Mouse (Mus musculus) hindbrain, embryonic 15.5 days (tissue): Measurements from ENCODE around the gene Klf13. TPM values are rescaled to one million over a fixed set of nuclear protein-coding genes. Genes with fewer than 3 reads are reported as not detected.

Source experiments
- ATAC-seq: fragments of 200-750 bp; cut with Nextera tagmentation; 2 replicates; pipeline ENCODE4 v1.8.0; 2017; ENCODE audit warnings: low read depth, moderate number of reproducible peaks, moderate TSS enrichment; ENCODE audit not compliant: low FRiP score
- H3K27ac ChIP-seq: fragments of 300-500 bp; sonication (generic); replicated peaks from 2 replicates; pipeline ENCODE4 v1.5.1; 2015; ENCODE audit warnings: mild to moderate bottlenecking, inconsistent platforms
- H3K27me3 ChIP-seq: fragments of 300-500 bp; sonication (generic); 2 replicates; pipeline ENCODE4 v1.6.1; 2015; ENCODE audit warnings: control low read depth, inconsistent platforms
- H3K36me3 ChIP-seq: fragments of 300-500 bp; sonication (generic); 2 replicates; pipeline ENCODE4 v1.6.1; 2015; ENCODE audit warnings: control low read depth, inconsistent platforms
- H3K4me1 ChIP-seq: fragments of 300-500 bp; sonication (generic); replicated peaks from 2 replicates; pipeline ENCODE4 v1.6.1; 2015; ENCODE audit warnings: control low read depth, inconsistent platforms
- H3K4me2 ChIP-seq: fragments of 300-500 bp; sonication (generic); 2 replicates; pipeline ENCODE4 v1.6.1; 2015; ENCODE audit warnings: moderate library complexity, mild to moderate bottlenecking, inconsistent platforms
- H3K4me3 ChIP-seq: fragments of 300-500 bp; sonication (generic); 2 replicates; pipeline ENCODE4 v1.5.1; 2015; ENCODE audit warnings: mild to moderate bottlenecking, inconsistent platforms
- H3K9ac ChIP-seq: fragments of 300-500 bp; sonication (generic); 2 replicates; pipeline ENCODE4 v1.6.1; 2015; ENCODE audit warnings: inconsistent platforms
- H3K9me3 ChIP-seq: fragments of 300-500 bp; sonication (generic); 2 replicates; pipeline ENCODE4 v1.6.1; 2016; ENCODE audit warnings: control low read depth, inconsistent platforms
- WGBS: fragments of 180-500 bp; shearing (Covaris S2); methylation state at CpG from one replicate; pipeline ENCODE4 v1.1.7; 2015; 5-methylcytosine and 5-hydroxymethylcytosine counted together
- polyA plus RNA-seq: library from polyadenylated mRNA; unstranded; fragments of >200 nt; fragmentation: Nextera tagmentation; extraction: Ambion mirVana; gene quantifications from 2 replicates; pipeline ENCODE4 v1.2.1, GENCODE M21; 2015

Klf13 gene
- polyA plus RNA-seq, 1 experiment from 2014 or later, result 24.7 TPM

DNA sequence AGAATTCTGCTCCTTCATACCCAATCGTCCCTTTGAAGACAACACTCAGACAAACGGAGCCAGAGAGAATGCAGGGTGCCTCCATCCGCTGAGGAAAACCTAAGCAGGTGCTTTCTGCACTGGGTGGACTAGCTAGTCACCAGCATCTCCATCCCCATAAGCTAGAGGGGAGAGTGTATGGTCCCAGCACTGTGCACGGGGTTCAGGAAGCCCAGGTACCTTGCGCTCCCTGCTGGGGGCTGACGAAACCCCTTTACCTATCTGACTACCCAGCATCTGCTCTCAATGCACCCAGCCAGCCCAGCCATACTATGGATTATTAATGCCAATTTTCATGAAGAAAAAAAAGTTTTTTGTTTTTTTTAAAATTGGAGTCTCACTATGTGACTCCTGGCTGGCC lies 25.4 kb upstream of the Klf13 start:
- Histone ChIP-seq H3K36me3 (no peaks in the 10 kb centered on the region), H3K4me2 (no peak overlapping the region), H3K4me3 (no peak overlapping the region), H3K9me3 (no peaks in the 10 kb centered on the region), H3K9ac (no peak overlapping the region), H3K27ac (no peak overlapping the region), H3K27me3 (no peaks in the 10 kb centered on the region), H3K4me1 (peaks cover under 1% of the 10 kb centered on the region; the same call in 1 of the 2 replicates)
- ATAC-seq, result no peak
- WGBS, result 81% methylated on average over 6 of the region's 6 CpGs

DNA sequence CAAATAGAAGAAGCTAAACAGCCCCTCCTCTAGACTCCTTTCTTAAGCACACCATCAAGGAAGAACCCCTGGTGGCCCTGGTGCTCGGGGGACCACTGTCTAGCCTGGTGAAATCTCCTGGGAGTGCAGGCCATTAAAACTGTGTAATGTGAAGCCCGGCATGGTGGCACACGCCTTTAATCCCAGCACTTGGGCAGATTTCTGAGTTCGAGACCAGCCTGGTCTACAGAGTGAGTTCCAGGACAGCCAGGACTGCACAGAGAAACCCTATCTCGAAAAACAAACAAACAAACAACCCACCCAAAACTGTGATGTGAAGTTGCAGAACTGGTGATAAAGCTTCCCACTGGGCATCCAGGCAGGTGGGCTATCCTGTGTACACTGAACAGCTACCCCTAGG lies 24.9 kb upstream of the Klf13 start:
- Histone ChIP-seq H3K4me2 (no peak overlapping the region), H3K9ac (no peak overlapping the region), H3K27me3 (no peaks in the 10 kb centered on the region), H3K36me3 (no peaks in the 10 kb centered on the region), H3K27ac (no peak overlapping the region), H3K9me3 (no peaks in the 10 kb centered on the region), H3K4me3 (no peak overlapping the region), H3K4me1 (peaks cover 6% of the 10 kb centered on the region)
- ATAC-seq, result no peak
- WGBS, result 75% methylated on average over 5 of the region's 5 CpGs

DNA sequence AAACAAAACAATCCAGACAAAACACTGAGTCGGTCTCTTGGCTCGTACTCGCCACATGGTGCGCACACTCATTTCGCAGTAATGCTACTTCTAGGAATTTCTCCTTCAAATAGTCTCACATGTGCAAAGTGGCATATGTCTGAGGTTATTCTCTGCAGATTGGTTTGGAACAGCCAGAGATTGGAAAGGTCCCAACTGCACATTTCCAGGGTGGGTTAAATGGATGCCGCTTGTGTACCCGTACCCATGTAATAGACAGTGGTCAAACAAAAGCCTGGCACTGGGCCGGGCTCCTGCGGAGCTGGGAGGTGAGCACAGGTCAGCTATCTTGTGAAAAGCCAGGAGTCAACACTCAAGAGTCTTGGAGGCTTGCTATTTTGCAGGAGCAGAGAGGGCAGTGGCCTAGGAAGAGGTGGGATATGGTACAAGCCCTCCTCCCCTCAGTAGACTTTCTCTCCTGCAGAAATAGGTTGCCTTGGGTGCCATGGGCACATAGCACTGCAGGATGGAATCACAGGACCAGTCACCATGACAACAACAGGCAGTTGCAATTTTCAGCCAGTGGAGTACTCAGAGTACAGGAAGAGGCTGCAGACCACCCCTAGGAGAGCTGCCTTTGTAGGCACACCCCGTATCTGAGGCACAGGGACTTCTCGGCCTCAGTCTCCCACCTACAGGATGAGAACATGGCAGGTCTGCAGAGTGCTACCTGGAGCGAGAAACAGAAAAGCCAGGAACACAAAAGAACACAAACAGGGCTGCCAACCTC lies 19.3 kb upstream of the Klf13 start:
- no peaks in the 10 kb centered on the region for H3K9me3 ChIP-seq
- 47% methylated on average over 12 of the region's 12 CpGs for WGBS
- H3K36me3 ChIP-seq, result no peaks in the 10 kb centered on the region
- no peak overlapping the region for H3K9ac ChIP-seq
- peaks cover 29% of the 10 kb centered on the region for H3K4me1 ChIP-seq
- no peak overlapping the region for H3K4me3 ChIP-seq
- no peak overlapping the region for H3K4me2 ChIP-seq
- peak overlapping the region; percentile 66 for H3K27ac ChIP-seq
- no peaks in the 10 kb centered on the region for H3K27me3 ChIP-seq
- peak; percentile 41 for ATAC-seq

DNA sequence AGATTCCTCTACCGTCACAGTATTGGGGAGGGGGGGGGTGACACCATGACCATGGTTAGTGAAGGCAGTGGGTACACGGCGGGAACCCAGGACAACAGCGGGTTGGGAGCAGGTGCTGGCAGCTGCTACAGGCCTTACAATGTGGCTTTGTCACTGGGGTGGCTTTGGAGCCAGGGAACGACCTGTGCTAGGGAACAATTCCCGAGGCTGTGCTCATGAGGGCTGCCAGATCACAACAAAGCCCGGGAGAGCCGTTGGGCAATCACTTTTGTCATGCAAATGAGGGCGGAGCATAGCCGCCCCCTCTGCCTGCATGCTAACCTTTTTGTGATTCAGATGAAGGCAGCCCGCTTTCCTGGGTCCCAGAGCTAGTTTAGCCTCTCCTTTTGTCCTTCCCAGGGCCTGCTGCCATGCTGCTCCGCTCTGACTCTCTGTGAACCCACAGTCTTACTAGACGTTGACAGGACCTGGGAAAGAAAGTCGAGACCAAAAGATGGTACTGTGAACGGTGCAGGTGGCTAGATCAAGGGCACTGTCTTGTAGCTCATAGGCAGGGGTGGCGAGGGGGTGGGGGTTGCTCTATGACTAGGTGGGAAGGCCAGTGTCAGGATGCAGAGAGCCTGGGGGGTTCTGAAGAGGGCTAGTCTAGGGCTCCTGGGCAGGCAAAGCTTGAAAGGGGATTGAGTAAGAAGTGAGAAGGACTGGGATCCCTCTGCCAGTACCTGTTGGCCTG lies 18.4 kb upstream of the Klf13 start:
- WGBS, result 8% methylated on average over 16 of the region's 16 CpGs

DNA sequence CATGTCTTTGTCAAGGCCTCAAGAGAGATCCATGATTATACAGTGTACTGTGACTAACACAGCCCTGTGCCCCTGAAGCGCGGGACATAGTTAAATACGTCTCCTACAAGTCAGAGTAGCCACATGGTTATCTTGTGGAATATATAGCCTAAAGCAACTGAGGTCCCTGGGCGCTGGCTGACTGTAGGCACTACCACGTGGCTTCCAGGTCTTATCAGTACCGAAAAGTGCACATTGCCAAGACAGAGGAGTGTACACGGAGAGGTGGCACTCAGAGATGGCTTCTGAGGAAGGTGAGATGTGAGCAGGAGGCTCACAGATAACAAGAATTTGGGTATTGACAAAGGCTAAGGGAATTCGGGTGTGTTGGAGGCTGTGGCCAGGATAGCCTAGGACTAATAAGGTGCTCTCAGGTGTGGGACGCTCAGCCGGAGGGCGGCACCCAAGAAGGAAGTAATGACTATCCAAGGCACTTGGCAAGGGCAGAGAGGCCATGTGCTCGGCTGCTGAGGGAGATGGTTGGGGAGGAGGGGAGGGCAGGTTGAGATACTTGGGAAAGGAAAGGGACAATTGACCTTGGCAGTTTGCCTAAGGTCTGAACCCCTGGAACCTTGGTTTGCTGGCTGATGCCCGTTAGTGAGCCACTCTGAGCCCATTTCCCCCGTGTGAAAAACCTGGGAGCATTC lies 17.6 kb upstream of the Klf13 start:
- Histone ChIP-seq H3K4me1 (peaks cover 29% of the 10 kb centered on the region), H3K27me3 (no peaks in the 10 kb centered on the region), H3K4me2 (no peak overlapping the region), H3K9me3 (no peaks in the 10 kb centered on the region), H3K4me3 (no peak overlapping the region), H3K36me3 (no peaks in the 10 kb centered on the region), H3K27ac (peak overlapping the region; percentile 66; the same call in 1 of the 2 replicates), H3K9ac (no peak overlapping the region)
- ATAC-seq, result no peak
- 52% methylated on average over 14 of the region's 14 CpGs for WGBS

More for the DNA sequence above, 18.4 kb upstream of the Klf13 start:
- Histone ChIP-seq H3K9ac (no peak overlapping the region), H3K36me3 (no peaks in the 10 kb centered on the region), H3K4me1 (peaks cover 29% of the 10 kb centered on the region), H3K4me3 (no peak overlapping the region), H3K27me3 (no peaks in the 10 kb centered on the region), H3K27ac (peak overlapping the region; percentile 66), H3K9me3 (no peaks in the 10 kb centered on the region), H3K4me2 (no peak overlapping the region)
- peak; percentile 81 for ATAC-seq

DNA sequence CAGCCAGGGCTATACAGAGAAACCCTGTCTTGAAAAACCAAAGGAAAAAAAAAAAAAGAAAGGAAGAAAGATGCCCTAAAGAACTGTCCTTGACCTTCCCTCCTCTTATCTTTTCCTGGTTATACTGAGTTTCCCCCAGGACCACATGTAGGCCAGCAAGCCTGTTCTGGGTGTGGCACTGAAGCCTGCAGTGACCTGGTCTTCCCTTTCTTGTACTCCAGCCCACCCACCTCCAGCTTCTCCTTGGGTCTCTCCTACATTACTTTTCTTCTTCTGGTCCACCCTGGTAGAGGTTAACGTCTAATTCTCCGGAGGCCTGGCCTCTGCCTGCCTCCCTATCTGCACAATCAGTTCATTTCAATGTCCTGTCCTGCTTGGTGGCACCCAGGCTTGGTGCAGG lies 16.7 kb upstream of the Klf13 start:
- no peak overlapping the region for H3K4me2 ChIP-seq

DNA sequence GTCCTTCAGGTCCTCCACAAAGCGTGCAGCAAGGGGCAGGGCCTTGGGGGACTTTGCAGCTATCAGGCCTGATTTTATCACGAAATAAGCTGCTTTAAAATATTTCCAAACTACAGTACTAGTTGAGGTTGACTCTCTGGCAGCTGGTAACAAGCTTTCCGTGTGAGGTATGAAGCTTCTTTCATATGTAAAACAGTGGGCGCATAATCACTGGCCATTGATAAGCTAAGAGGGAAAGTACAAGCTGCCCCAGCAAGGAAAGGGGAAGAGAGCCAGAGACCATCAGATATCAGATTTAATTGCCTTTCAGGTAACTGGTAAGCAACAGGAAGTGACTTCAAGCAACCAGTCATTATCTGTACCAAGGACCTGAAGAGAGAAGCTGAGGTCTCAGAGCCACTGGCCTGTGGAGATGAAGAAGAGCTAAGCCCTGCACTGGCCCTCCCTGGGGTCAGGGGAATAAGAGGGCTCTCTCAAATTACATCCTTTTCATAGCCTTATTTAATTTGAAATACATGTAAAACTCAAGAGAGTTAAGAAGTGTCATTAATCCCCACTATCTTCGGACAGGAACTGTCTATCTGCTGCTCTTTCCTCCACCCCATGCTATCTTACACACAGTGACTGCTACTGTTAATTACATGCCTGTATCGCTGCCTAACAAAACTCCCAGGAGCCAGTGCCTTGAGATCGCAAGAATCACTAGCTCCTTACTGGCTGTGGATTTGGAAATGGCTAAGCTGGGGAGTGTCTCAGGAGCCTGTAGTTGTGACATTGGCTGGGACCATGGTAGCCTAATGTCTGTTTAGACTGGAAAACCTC lies 13.6 kb upstream of the Klf13 start:
- Histone ChIP-seq H3K27ac (no peak overlapping the region), H3K9ac (no peak overlapping the region), H3K36me3 (no peaks in the 10 kb centered on the region), H3K27me3 (no peaks in the 10 kb centered on the region), H3K4me1 (peaks cover 10% of the 10 kb centered on the region), H3K4me2 (no peak overlapping the region), H3K9me3 (no peaks in the 10 kb centered on the region), H3K4me3 (no peak overlapping the region)
- 40% methylated on average over 7 of the region's 7 CpGs for WGBS
- ATAC-seq, result no peak

More for the DNA sequence above, 16.7 kb upstream of the Klf13 start:
- Histone ChIP-seq H3K27me3 (no peaks in the 10 kb centered on the region), H3K4me1 (peaks cover 29% of the 10 kb centered on the region), H3K9ac (no peak overlapping the region), H3K27ac (no peak overlapping the region), H3K36me3 (no peaks in the 10 kb centered on the region), H3K9me3 (no peaks in the 10 kb centered on the region), H3K4me3 (no peak overlapping the region)
- WGBS, result 88% methylated on average over 2 of the region's 2 CpGs
- no peak for ATAC-seq

DNA sequence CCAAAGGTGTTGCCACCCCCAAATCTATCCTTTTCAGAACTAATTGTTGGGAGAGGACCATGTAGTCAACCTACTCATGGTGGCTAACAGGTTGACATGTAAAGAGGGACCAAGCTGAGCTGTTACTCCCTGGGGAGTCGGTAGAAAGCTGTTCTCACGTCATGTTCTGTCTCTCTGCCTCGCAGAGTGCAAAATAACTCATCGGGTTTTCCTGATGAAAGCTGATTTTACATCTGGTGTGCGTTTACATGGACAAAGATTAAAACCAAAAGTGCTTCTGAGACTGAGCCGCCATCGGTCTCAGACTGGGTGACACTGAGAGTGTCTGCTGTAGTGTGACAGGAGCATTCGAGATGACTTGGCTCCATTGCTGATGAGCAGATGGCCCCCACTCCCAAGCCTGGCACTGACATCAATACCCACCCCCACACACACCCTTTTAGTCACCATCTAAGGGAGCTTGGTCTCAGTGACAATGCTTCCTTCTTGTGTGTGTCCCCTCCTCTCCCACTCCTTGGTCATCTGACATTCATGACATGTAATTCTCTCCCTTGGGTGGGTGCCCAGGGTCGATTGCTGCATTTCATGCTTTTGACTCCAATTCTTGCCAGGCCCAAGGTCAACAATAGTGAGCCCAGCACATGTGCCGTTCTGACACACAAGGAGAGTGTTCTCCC lies 12.4 kb upstream of the Klf13 start:
- 65% methylated on average over 10 of the region's 10 CpGs for WGBS
- no peak overlapping the region for H3K9ac ChIP-seq
- no peak overlapping the region for H3K4me2 ChIP-seq
- no peak overlapping the region for H3K4me3 ChIP-seq
- ATAC-seq, result peak; percentile 46; the same call in 1 of the 2 replicates
- H3K27ac ChIP-seq, result no peak overlapping the region
- no peaks in the 10 kb centered on the region for H3K36me3 ChIP-seq
- H3K4me1 ChIP-seq, result no peaks in the 10 kb centered on the region; the same call in 1 of the 2 replicates
- H3K27me3 ChIP-seq, result no peaks in the 10 kb centered on the region
- H3K9me3 ChIP-seq, result no peaks in the 10 kb centered on the region

DNA sequence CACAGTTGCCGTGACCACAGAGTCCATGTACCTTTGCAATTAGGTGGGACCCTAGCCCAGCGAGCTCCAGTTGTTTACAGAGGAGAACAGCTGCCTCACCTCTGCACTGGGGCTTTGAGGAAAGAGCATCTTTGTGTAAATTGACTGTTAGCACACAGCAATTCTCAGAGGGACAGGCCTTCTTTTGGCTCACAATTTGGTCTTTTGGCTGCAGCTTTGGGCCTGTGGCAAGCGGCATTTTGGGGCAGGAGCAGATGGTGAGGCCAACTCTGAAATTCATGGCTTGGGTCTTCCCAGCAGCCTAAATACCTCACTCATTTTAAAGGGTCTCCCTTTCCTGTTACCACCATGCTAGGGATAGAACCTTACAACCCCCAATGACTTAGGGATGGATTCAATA lies 10.5 kb upstream of the Klf13 start:
- 70% methylated on average over 3 of the region's 3 CpGs for WGBS
- no peak overlapping the region for H3K9ac ChIP-seq
- no peak overlapping the region for H3K4me3 ChIP-seq
- ATAC-seq, result no peak
- no peaks in the 10 kb centered on the region for H3K4me1 ChIP-seq
- no peaks in the 10 kb centered on the region for H3K9me3 ChIP-seq
- no peaks in the 10 kb centered on the region for H3K27me3 ChIP-seq
- no peak overlapping the region for H3K27ac ChIP-seq
- H3K4me2 ChIP-seq, result no peak overlapping the region
- no peaks in the 10 kb centered on the region for H3K36me3 ChIP-seq

DNA sequence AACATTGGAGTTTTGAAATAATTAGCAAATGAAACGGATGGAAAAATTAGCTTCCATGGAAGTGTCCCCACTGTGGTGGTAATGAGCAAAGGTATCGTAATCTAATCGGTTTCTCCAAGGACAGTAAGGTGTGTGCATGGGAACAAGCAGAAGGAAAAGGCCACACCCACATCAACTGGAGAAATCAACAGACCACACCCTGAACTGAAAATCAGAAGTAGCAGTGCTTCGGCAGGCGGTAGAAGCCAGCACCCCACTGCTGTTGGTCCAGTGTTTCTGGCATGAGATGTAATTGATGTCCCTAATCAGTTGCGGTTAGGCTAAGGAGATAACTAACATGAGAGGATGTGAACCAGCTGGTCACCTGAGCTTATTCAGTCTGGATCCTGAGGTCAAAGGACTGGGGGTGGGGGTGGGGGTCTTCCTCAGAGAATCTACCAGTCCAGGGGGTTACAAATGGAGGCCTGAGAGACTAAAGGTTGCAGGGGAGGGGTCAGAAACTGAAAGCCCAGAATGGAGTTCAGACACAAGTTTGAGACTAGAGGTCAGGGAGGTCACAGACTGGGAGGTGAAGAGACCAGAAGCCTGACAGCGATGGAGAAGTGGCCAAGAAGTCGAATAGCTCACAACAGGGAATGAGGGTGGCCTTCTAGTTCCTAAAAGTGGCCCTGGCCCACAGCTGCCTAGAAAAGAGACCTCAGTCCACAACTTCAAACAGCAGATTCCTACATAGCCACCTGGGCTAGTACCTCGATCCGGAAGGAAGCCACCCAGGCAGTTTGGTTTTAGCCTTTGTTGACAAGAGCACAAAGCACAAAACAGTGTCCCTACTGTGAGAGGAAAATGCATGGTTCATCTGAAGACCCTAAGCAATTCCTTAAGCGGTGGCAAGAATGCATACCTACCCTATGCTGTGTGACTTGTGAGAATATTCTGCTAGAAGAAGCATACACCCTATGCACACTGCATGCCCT lies 9.1 kb upstream of the Klf13 start:
- no peak for ATAC-seq
- no peak overlapping the region for H3K4me2 ChIP-seq
- H3K9me3 ChIP-seq, result no peaks in the 10 kb centered on the region
- H3K36me3 ChIP-seq, result no peaks in the 10 kb centered on the region
- no peaks in the 10 kb centered on the region for H3K27me3 ChIP-seq
- no peak overlapping the region for H3K4me3 ChIP-seq
- 47% methylated on average over 11 of the region's 11 CpGs for WGBS
- H3K4me1 ChIP-seq, result no peaks in the 10 kb centered on the region
- H3K27ac ChIP-seq, result no peak overlapping the region
- no peak overlapping the region for H3K9ac ChIP-seq
